Mouse (Mus musculus) frontal cortex, postnatal 14 days (tissue): ENCODE measurements at regions not wholly inside any gene's neighbourhood (a gene's known extent, or its start where the extent isn't known, plus 50 kb on each side); places are given as distances from the start of the nearest gene placed in this dataset.
"Not testable (repeated sequence)": the region's sequence is repeated elsewhere in the genome, so short reads cannot be mapped to it uniquely, and the experiment has no call there.

Experiments used
- DNase-seq, 2 experiments: peaks; one replicate each; pipeline ENCODE4 v3.0.0; 2022; ENCODE audit warnings: low spot score in 2 of 2

DNA sequence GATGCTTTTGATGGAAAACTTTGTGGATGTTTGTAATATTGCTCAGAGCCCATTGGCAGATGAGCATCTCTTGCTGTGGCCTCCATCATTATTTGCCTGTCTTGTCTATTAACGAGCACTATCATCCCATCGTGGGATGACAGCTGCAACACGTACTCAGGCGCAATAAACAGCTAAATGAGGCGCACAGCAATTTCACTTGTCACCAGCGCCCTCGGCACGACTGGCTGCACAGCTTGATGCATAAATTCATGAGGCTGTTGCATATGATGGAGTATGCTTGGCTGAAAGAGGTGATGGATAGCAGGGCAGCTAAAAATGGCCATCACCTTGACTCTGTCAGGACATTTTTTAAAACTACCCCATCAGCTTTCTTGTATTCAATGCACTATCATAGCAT is 853.1 kb upstream of the Pou3f2 start:
- no peak for DNase-seq

DNA sequence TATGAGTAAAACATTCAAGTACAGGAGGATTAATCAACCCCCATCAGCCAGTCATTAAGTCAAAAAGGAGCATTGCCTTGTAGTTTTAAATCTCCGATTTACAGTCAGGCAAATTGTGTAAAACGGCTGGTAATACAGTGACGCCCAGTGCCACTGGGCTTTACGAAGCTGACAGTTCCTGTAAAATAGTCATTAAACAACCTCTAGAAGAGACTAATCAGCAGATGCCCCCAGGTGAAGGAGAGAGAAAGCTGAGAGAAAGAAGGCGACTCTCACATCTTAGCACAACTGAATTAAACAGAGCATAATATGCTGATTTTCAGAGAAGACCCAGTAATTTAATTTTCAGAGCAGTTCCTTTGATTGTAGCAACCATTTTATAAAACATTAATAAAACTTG is 850.3 kb upstream of the Pou3f2 start:
- DNase-seq: no peak

DNA sequence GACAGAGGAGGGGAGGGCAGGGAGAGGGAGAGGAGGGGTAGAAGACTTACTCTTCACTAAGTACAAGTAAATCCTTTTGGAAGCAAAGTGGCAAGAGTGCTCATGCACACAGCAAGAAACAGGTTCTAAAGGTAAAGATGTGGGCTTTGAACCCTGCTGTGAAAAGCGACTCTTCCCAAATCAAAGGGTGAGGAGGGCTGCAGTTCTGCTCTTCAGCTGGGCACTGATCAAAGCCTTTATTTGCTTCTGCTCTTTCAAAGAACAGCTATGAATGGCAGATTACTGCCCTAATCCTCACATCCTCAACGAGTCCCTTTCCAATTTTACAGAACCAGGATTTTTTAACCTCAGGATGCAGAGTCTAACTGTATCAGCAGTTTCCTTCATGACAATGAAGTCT is 812.5 kb upstream of the Pou3f2 start:
- DNase-seq: no peak

DNA sequence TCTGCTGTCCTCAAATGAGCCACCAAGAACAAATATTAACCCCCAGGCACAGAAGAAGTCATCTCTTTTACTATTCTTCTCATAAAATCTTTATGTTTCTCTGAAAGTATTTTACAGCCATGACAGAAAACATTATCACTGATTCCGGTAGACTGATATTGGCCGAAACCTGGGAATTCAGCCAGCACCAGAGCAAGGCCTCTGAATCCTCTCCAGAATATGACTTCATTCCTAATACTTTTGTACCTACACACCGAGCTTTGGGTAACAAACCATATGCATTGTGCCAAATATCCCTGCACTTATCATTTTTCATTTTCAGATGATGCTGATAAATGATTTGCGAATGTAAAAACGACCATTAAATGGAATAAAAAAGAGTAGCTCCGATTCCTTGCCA is 791.9 kb upstream of the Pou3f2 start:
- DNase-seq: no peak

DNA sequence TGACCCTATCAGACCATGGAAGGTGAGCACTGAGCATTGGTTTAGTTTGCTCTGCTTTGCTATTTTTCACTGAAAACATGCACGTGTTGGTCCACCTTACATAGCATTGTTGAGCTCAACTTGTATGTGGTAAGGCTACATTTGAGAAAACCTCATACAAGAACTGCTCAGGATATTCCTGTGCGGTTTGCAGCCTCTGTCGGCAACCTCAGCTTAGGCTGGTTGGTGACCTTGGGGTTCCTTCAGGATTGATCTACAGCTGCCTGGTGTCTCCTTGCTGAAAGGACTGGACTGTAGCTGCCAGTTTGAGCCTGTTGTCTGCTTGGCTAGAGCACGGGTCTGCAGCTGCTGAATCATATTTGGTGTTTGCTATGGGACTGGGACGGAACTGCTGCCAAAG is 787.0 kb upstream of the Pou3f2 start:
- no peak for DNase-seq

DNA sequence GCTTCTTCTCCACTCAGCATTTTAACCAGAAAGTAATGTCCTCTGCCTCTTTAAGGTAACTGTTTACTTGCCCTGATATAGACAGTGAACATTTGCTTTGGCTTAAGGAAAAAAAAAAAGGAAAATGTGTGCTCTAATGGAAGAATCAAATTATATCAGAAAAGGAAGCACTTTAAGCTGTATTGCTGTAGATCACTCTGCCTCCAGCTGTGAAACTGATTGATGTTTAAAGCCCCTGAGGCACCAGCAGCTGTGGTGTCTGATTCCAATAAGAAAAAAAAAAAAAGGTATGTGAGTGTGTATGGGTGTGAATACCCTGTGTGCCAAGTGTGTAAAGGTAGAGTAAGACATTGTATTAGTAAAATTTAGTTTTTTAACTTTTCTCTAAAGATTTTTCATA is 783.8 kb upstream of the Pou3f2 start:
- DNase-seq: no peak

DNA sequence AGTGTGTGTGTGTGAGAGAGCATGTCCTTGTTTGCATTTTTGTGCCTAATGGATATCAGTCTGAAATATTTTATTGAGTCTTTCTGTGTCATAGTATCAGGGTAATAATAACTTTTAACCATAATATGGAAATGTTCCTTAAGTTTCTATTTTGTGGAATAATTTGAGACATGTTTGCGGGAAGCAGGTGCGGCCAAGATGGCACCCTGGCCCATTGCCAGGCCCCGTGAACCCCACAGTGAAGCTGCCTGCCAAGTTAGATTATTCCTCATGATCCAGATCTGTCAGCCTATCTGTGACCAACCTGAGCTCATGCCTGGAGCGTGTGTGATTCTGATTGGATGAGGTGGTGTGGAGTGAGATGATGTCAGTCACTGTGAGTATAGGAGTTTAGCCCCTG is 772.2 kb upstream of the Pou3f2 start:
- DNase-seq: no peak

DNA sequence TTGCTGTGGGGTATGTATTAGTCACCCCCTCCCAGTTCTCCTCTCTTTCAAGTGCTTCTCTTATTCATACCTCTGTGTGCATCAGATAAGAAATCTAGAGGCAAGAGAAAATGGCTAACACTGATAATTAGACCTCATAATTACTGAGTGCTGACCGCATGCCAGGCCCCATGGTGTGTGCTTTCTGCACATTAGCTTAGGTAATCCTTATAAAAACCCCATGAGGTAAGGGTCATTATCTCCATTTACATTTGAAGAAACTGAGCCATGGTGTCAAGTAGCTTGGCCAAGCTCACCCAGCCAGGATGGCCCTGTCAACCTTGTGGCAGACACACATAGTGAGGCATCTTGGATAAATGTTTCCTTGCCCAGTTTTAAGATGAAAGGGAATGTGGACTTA is 746.8 kb upstream of the Pou3f2 start:
- DNase-seq: no peak

DNA sequence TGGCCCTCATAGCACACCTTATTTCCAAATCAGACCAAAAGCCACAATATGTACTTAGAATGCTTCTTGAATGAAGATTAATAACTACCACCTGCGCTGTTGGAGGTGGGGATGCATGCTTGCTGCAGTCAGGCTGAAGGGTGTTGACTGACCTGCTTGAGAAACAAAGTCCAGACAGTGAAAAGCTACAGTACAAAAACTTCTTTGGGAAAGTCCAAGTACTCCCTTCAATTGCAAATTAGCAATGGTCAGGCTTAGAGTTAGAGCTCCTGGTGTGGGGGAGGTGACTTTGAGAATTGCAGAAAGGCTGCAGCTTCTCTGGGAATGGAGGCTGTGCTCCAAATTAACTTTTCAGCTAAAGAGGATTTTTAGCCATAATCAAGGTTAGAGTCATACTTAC is 706.6 kb upstream of the Pou3f2 start:
- DNase-seq: not testable (repeated sequence)

DNA sequence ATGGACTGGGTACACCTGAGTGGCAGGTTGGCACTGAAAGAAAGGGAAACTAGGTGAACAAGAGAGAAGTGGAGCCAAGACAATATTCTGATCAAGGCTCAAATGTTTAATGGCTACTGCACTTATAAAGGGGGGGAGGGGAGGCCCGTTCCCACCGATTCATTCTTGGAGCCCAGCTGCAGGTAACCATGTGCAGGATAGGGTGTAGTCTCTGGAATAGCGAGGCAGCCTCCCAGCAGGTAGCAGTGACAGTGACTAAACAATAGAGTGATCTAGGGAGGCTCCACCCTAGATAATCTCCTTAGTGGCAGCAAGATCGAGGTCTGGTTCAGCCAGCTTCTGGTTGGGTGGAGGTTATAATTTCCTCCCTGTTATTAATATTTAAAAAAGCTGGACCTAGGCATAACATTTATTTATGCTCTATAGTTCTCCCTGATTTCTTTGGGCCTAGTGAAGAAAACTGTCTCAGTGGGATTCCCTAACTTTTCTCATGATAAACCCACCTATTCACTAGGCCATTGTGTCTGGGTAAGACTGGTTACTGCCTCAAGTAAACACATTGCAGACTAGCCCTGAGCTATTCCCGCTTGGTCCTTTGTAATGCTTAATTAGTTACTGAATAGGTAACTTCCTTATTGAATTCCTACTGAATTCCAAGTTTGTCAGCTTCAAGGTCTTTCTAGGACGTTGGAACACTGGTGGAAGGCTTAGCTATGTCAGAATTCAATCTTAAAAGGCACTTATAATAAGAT is 705.4 kb upstream of the Pou3f2 start:
- no peak for DNase-seq

DNA sequence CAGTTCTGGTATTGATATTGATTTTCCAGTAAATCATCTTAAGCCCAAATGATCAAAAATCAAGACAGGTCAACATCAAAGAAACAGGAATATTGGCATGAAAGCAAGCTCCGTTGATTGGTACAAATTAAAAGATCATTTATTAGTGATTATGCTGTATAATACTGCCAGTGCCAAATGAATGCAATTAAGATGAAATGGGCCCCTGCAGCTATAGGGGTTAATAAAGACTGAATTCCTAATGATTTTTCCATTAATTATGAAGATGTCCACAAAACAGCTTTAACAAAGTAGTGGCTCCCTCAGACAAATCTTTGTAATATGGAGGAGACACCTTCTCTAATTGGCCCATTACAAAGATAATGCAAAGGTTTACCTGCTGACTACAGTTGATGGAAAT is 685.6 kb upstream of the Pou3f2 start:
- DNase-seq: no peak

DNA sequence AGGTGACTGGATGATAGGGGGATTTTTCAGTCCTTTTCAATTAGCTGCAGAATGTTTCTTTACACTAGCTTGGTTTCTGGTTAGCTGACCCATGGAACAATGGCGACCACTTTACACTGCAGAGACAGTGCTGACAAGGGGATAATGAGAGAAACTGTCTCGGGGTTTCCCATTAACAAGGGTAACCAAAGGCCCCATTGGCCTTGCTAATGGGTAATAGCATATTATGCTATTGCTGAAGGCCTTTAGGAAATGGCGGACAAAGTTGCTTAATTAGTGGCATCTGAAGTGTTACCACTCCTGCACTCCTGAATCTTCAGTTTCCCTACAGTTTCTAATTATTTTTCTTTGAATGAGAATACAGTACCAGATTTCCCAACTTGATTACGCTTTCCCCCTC is 685.2 kb upstream of the Pou3f2 start:
- no peak for DNase-seq

DNA sequence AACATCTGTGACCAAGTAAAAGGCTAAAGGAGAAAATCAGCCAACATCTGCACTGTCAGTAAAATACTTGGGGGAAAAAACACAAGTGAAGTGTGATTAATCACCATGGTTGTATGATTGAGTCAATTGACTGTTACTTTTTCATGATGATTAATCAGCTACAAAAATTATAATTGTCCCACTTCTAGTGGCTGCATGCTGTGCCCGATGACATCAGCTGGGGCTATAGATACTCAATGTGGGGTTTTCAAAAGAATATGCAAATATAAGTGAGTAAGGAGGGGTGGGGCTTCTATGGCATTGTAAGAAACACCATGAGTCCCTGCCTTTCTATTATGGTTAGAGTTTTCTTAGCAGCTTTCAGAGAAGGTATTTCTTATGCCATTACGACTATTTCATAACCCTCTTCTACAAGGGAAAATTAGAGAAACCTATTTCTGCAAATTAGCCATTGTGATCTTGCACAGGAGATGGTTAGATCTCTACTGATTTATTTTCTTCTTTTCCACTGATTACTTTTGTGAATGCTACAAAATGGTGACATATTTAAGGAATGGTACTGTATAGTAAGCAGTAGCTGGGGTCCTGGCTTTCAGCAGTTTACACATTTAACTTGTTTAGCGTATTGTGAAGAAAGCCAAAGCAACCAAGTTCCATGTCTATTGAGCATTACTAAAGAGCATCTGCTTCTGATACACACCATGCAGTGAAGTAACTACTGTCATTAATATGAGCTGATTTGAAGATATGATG is 660.1 kb upstream of the Pou3f2 start:
- DNase-seq: no peak

DNA sequence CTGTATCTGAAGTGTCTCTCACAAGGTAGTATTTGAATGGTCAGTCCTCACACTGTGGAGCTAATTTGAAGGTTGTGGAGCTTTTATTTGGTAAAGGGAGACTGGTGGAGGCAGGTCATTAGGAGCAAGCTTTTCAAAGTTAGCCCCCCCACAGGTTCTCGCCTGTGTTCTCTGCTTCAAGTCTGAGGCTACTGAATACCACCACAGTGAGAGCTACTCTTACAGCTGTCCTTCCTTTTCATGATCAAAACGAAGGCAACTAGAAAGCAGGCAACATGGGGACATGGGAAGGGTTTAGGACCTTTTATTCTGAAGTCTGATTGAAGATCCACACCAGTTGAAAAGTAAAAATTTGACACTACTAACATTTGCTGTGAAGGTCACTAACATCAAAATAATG is 645.2 kb upstream of the Pou3f2 start:
- DNase-seq: no peak

DNA sequence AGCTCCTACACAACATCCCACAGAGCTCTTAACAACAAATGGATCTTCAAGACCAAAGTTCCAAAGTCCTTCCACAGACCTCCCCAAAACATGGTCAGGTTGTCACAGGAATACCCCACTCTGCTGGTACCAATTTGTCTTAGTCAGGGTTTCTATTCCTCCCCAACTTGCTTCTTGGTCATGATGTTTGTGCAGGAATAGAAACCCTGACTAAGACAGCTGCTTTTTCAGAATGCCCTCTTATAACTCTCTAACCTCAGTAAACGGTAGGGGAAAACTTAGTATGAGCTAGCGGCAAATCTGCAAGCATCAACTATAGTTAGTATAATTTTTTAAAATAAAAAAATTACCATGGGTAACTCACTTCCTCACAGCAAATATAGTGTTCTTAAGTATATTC is 613.3 kb upstream of the Pou3f2 start:
- not testable (repeated sequence) for DNase-seq

DNA sequence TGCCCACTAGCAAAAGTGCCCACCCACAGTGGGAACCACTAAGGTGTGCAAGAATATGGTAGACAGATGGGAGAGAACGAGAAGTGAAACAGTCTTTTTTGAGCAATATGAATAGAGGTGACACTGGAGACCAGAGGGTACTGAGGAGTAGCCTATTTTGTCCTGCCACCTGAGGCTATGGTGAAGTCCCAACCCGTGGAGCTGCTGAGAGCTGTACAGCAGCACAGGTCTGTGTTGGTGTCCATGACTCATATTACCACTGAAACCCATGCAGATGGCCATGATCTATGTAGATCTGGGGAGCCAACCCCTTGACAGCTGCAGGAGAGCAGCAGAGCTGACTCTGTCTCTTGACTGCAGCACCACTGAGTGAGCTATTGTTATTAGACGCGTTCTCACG is 591.4 kb upstream of the Pou3f2 start:
- no peak for DNase-seq

DNA sequence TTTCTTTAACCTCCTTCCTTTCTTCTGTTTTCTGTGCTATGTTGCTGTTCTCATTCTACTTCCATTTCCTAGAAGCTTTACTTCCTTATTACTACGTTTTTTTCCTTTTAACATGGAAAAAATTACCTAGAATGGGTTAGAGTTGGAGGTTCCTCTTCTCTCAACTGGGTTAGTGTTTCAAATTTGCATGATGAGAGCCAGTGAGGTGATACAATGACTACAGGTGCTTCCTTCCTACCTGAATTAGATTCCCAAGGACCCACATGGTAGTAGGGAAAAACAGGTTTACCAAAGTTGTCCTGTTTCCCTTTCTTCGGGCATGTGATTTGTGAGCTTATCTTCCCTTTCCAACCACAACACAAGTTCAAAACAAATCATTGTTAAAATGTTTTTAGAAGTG is 589.4 kb upstream of the Pou3f2 start:
- DNase-seq: no peak

DNA sequence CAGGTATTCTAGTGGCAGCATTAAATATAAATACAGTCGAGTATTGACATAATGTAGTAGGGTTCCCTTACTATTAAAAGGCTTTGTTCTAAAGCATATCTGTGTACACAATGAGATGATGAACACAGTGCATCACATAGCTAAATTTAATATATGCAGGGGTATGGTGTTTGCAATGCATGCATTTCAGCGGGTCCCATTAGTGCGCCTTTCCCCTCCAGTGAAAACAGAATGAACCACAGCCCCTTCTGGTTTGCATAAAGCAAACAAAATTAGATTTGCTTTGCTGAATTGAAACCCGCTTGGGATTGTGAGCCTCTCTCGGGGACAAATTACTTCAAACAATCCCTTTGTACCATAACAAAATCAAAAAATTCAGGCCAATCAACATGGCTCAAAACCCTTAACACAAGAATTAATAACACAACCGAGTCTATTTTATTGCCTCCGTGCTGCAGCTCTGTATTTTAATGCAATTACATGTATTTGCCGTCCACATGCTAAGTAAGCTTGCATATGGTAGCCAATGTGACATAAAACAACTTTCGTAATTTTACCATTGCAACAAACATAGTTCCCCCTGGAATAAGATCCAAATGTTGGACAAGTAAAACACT is 562.6 kb upstream of the Pou3f2 start:
- no peak for DNase-seq

DNA sequence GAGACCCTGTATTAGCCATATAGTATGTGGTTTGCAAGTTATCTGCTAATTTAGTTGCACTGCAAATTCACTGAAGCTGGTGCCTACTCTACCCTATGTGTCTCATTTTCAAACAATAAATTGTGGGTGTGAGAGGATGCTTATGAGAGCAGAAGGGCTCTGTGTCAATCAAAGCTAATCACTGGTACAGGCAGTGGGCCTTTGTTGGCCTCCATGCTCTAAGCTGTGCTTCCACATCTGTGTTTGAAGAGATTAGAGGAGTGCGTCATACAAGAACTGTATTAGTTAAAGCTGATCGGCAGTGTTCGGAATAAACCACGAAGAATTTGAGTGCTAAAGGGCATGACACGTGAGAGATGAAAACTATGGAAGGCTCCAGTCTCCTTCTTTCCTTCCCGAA is 549.6 kb upstream of the Pou3f2 start:
- no peak for DNase-seq

DNA sequence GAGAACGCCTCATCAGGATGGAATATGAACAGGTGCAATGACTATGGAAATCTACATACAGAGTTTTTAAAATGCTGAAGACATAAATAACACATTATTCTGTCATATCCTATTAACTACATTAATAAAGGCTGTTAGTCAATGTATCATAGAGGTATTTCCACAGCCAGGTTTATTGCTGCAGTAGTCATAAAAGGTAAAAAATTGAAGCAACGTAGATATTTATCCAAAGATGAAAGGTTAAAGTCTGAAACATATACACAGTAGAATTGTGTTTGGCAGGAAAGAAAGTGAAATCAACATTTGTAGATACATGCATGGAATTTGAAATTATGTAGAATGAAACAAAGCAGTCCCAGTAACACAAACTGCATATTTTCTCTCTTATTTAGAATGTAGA is 543.1 kb upstream of the Pou3f2 start:
- DNase-seq: no peak

DNA sequence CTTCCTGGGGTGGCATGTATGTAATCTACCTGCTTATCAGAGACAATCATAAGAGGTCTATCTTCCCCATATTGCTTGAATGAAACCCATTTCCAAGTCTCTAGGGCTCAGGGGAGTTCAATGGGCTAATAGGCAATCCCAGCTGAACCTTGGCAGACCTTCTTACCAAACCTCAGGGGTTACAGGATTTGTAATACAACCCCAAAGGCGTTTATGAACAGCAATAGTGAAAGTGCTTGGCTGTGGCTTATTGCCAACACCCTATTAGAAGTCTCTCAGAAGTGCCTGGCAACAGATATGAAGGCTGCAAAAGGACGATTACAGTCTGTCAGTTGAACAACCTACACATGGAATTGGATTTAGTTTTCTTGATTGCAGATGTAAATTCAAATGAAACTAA is 534.0 kb upstream of the Pou3f2 start:
- DNase-seq: no peak

DNA sequence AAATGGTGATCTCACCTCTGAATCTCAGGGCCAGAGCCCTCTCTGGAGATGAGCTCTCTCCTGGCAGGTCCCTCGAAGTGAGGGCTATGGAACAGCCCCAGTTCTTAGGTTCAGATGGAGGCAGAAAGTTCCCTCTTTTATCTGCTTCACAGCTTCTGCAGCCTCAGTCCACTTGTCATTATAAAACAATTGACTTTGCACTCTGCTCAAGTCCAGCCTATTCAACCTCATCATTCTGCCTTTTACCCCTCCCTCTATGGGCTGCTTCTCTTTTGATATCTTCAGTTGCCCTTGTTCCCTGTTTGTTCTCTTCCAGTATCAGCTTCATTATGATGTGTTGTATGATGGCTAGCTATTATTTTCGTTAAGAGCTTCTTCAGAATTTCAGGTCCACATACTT is 522.2 kb upstream of the Pou3f2 start:
- DNase-seq: no peak

DNA sequence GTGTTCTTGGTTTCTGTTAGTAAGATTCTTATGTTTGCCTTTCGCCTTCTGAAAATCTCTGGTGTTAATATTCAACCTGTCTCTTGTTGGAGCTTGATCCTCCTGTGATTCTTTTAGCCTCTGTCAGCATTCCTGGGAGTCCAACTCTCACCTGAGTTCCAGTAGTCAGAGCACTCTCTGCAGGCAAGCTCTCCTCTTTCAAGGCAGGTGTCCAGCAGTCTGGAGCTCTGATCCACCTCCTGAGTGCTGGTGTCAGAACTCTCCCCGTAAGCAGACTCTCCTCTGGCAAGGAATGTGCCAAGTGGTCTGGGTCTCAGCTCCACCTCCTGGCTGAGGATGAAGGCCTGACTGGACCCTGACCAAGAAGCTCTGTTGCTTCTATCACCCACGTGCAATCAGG is 521.0 kb upstream of the Pou3f2 start:
- not testable (repeated sequence) for DNase-seq
